Mouse (Mus musculus): ENCODE data around the gene Kcnj10.

The Kcnj10 gene

GRCm38 (mm10) chr1:172333512-172333911 lies 7.5 kb upstream of the Kcnj10 start:
- DNase-seq, result peak; percentile 28

- DNase-seq, result no peak
Measured at GRCm38 (mm10) chr1:172335804-172336203, 5.2 kb upstream of the Kcnj10 start.

GRCm38 (mm10) chr1:172337411-172338185 lies 3.4 kb upstream of the Kcnj10 start:
- DNase-seq, result no peak

GRCm38 (mm10) chr1:172341386-172341785 lies 376 bp downstream of the Kcnj10 start:
- DNase-seq, result no peak

- peak; percentile 25 for DNase-seq
Measured at GRCm38 (mm10) chr1:172342729-172343128, 1.7 kb downstream of the Kcnj10 start.

GRCm38 (mm10) chr1:172343914-172344313 lies 2.9 kb downstream of the Kcnj10 start:
- DNase-seq, result peak; percentile 25

GRCm38 (mm10) chr1:172344820-172345219 lies 3.8 kb downstream of the Kcnj10 start:
- DNase-seq, result no peak

- peak; percentile 42 for DNase-seq
Measured at GRCm38 (mm10) chr1:172346707-172347106, 5.7 kb downstream of the Kcnj10 start.

GRCm38 (mm10) chr1:172347382-172347781 lies 6.4 kb downstream of the Kcnj10 start:
- no peak for DNase-seq

GRCm38 (mm10) chr1:172349504-172349903 lies 8.5 kb downstream of the Kcnj10 start:
- no peak for DNase-seq

GRCm38 (mm10) chr1:172349916-172350812 lies 9.2 kb downstream of the Kcnj10 start:
- peak; percentile 84 for DNase-seq

- DNase-seq, result no peak
Measured at GRCm38 (mm10) chr1:172352001-172352400, 11.0 kb downstream of the Kcnj10 start.

- DNase-seq, result no peak
Measured at GRCm38 (mm10) chr1:172352453-172352852, 11.4 kb downstream of the Kcnj10 start.

- no peak for DNase-seq
Measured at GRCm38 (mm10) chr1:172355336-172355735, 14.3 kb downstream of the Kcnj10 start.

GRCm38 (mm10) chr1:172357550-172357949 lies 16.5 kb downstream of the Kcnj10 start:
- peak; percentile 68 for DNase-seq

GRCm38 (mm10) chr1:172358341-172358740 lies 17.3 kb downstream of the Kcnj10 start:
- no peak for DNase-seq

GRCm38 (mm10) chr1:172364684-172365083 lies 23.7 kb downstream of the Kcnj10 start:
- DNase-seq, result peak; percentile 52

GRCm38 (mm10) chr1:172368768-172369418 lies 27.9 kb downstream of the Kcnj10 start:
- peak; percentile 35 for DNase-seq

- peak; percentile 96 for DNase-seq
Measured at GRCm38 (mm10) chr1:172376198-172376667, 35.2 kb downstream of the Kcnj10 start, which contains the start of gene Pigm. Gene Pigm, plus strand, starts transcription at chr1:172376546.

- DNase-seq, result no peak
Measured at GRCm38 (mm10) chr1:172376758-172377458, 35.9 kb downstream of the Kcnj10 start.

GRCm38 (mm10) chr1:172380066-172380465 lies 39.1 kb downstream of the Kcnj10 start:
- peak; percentile 56 for DNase-seq

- DNase-seq, result no peak
Measured at GRCm38 (mm10) chr1:172382090-172382489, 41.1 kb downstream of the Kcnj10 start.

All from kidney, adult 18-20 months (tissue).